Mouse (Mus musculus) frontal cortex, adult (tissue): ENCODE measurements around the gene Atxn7l1.

Source experiments
- ATAC-seq: cut with Nextera tagmentation; 2 replicates; pipeline ENCODE4 v1.9.2; 2017; ENCODE audit warnings: mild to moderate bottlenecking, moderate library complexity, mixed read lengths; ENCODE audit not compliant: low TSS enrichment

Atxn7l1 gene

GRCm38 (mm10) chr12:33147497-33148267 is at the start of gene Atxn7l1:
Atxn7l1 (plus strand) TSS chr12:33147693.
- peak; percentile 92 for ATAC-seq

GRCm38 (mm10) chr12:33101627-33102026 is 45.9 kb upstream of the Atxn7l1 start:
- ATAC-seq, result no peak

DNA sequence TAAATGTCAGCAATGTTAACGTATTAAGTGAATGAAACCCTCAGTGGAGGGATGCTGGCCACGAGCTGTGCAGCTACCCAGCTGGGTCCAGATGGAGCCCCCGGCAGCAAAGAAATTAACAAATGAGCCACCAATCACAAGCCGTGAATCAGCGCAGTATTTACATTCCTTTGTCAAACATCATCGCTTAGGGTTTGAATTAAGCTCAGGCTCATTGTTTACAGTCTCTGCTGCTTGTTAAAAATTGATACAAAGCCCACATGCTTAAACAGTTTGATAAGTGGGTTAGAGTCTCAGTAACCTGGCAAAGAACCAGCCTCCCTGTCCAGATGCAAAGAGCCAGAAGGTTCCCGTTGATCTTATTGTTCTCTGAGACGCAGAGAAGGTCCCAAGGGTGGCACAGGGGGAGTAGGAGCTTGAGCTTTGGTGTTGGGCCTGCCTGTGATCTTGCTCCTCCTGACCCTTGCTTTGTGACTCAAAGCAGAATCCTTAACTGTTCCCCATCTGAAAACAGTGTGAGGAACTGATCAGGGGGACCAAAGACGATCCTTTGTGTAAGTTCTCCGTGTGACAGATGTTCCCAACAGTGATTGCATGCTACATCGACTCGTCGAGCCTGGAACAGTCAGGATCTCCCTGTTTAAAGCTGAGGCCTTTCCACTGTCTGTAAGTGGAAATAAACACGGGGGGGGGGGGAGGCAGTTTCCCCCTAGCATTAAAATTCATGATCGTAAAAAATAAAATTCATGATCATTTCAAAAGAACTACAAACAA is 45.0 kb upstream of the Atxn7l1 start:
- ATAC-seq, result no peak

DNA sequence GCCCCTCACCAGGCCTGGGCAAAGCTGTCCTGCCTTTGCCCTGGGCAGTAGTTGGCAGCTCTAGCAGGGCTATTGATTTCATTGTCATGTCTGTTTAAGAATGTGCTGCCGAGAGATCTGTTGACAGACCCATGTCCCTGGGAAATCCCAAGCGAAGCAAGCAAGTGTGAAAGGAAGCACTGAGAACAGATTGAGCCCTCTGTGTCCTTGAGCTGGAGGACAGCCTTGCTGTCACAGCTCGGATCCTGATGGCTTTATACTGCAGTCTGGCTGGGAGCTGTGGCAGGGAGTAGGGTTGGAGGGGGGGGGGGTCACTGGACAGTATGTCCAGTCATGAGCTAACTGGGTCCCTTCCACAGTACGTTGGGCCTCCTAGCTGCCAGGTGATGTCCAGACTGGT is 41.8 kb upstream of the Atxn7l1 start:
- ATAC-seq, result no peak

DNA sequence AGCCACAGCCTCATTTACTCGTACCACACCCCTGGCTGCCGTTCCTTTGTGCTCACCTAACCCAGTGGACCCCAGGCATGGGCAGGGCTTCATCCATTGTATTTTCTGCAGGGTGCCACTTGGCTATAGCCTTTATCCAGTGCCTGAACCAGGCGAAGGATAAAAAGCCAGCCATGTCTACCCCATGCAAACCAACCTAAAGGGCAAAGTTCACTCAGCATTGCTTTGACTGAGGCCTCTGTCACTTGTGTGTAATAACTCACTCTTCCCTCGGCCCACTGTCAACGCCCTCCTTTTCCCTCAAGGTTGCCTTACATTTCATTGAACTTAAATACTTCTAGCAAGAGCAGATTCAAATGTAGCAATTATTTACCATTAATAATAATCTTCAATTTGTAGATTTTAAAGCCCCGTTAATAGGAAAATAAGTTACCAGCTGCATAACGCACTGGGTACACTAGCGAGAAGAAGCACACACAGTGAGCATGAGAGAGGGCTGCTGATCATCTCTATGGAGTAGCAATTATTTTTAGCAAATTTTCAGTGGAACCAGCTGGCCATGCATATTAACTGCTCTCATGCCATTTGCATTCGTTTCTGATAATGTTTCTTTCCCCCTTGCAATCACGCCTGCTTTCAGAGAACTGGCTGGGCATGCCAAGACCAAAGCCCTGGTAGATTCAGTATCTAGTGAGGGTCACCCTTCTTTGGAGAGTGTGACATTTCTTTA is 40.9 kb upstream of the Atxn7l1 start:
- ATAC-seq, result no peak

DNA sequence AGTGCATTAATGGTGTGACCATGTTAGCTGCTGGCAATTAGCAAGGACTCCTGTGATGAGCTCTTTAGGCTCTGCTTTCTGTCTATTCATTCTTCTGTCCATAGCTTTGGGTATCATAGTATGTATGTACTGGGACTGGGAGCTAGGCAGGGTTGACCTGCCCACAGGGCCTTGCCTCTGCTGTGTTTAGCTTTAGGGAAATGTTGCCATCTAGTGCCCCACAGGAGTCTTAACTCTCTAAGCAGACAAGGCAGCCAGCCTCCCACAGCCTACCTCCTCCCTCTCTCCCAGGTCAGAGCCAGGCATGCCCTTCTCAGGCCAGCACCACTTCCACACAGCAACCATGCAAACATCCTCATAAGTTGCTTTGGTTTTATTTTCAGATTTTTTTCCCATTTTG is 38.0 kb upstream of the Atxn7l1 start:
- peak; percentile 94 for ATAC-seq

DNA sequence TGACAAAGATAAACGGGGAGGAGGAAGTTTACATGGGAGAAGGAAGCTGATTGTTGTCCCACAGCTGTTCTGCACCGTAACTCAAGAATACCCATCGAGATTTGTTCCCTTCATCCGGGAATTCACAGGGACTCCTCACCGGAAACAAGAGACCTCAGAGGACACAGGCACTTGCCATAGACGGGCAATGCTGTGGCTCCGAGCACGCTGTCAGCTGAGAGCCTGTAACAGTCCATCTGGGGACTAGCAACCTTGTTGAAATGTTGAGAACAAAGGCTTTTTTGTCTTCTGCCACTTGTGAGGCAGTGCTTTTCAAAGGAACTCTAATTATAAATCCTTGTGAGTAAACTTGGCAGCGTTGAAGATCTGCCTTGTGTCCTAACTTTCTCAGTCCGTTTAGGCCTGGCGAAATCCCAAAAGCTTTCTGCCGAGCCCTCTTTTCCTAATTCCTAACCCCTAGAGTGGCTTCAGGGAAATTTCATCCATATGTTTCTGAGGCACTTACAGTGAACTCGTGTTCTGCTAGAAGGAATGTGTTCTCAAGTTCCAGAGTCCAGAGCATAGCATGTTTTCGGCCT is 36.5 kb upstream of the Atxn7l1 start:
- ATAC-seq, result peak; percentile 61

GRCm38 (mm10) chr12:33118624-33119301 is 28.7 kb upstream of the Atxn7l1 start:
- no peak for ATAC-seq

GRCm38 (mm10) chr12:33125594-33126227 is 21.8 kb upstream of the Atxn7l1 start:
- ATAC-seq, result no peak

- no peak for ATAC-seq
Measured at GRCm38 (mm10) chr12:33126243-33126642, 21.2 kb upstream of the Atxn7l1 start.

DNA sequence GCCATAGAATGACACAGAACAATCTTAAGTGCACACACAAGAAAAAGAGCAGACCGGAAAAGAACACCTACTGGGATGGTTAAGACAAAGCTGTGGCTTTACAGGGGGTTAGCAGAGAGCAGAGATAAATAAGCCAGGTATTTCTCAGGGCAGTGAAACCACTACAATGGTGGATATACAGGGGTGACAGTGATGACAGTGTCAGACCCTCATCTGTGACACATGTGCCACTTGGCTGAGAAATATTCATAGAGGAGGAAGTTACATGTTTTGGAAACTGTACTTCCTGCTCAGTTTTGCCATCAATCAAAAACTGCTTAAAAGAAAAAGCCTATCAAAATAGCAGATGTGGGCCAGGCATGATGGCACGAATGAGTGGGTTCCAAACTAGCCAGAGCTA is 19.4 kb upstream of the Atxn7l1 start:
- no peak for ATAC-seq

- ATAC-seq, result no peak
Measured at GRCm38 (mm10) chr12:33128702-33129101, 18.8 kb upstream of the Atxn7l1 start.

DNA sequence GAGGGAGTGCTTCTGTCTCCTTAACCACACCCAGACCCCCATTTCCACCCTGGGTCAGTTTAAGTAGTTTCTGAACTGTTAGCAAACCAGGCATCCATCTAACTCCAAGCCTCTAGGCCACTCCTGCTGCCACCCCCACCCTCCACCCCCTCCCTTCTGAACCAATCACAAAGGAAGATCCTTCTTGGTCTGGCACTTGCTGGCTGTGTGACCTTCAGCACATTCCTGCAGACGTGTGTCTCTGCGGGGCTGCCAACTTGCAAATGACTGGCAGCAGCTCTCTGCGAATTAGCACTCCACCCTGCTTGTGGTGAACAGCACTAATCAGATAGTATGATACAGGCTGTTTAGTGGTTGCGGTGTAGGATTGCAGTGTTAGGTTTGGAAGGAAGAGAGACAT is 18.1 kb upstream of the Atxn7l1 start:
- ATAC-seq, result no peak

GRCm38 (mm10) chr12:33130401-33130800 is 17.1 kb upstream of the Atxn7l1 start:
- ATAC-seq, result peak; percentile 82

- ATAC-seq, result no peak
Measured at GRCm38 (mm10) chr12:33131796-33132195, 15.7 kb upstream of the Atxn7l1 start.

GRCm38 (mm10) chr12:33137857-33138256 is 9.6 kb upstream of the Atxn7l1 start:
- no peak for ATAC-seq

DNA sequence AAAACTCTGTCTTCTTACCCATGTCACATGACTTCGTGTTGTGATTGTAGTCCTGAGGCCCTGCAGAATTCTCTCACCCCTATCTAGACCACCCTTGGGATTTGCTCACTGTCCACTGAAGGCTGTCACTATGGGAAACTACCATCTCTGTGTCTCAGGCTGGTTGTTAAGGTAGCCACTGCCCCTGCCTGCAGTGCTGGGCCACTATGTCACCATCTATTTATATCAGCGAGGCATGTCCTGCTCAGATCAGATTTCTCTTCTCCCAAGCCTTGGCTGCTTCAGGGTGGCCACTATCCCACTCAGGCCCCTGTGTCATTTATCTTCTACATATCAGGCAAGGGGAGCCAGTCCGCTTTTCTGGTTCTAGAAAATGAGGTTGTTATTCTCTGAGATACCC is 8.4 kb upstream of the Atxn7l1 start:
- no peak for ATAC-seq

DNA sequence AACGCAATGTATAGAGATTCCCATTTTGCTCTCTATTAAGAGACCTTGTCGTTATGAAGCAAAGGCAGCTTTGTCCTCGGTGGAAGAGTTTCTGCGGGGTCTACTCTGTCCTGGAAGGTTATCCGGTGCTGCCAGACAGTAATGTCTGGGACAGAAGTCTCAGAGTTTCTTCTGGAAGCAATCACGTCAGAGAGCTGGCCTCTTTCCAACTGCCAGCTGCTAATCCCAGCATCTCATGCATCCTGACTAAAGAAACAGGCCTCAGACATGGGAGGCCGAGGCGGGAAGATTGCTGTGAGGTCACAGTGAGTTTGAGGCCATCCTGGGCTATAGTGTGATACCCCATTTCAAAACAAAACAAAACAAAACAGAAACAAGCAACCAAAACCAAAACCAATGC is 3.0 kb upstream of the Atxn7l1 start:
- ATAC-seq, result no peak

DNA sequence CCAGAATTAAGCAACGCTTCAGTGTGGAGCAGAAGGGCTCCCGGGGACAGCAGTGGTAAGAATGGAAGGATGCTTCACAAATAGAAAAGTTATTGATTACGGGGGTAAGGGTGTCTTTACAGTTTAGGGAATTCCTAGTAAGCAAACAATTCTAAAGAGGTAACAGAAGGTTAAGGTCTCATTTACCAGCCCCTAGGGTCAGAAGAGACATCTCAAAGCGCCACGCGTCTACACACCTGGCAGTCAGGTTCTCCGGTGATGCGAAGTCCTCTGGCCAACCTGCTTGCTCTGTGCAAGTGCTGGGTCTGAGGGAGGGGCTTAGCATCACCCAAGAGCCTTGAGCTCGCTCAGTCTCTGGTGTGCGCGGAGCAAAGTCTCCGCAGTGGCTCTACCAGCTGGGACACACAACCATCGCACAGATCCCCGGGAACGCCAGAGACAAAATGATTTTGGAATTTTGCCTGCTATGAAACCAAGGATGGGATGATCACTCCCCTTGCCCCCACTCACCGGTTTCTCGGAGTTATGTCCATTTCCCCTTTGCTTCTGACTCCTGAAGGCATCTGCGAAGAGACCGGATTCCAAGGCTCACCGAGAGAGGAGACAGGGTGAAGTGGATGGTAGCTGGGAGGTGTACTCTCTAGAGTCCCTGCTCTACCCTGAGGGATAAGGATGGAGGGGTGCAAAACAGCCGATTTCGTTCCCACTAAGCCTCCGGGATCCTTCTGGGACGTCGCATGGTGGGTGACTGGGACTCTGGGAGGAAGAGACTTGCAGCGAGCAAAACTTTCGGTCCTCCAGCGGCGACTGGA is 665 bp upstream of the Atxn7l1 start:
- ATAC-seq, result peak; percentile 51

GRCm38 (mm10) chr12:33149544-33150190 is 2.2 kb downstream of the Atxn7l1 start:
- ATAC-seq, result no peak
